Mouse (Mus musculus) lung, adult 2 months (tissue): ENCODE results near the gene 4930474N05Rik. TPM values are rescaled to one million over a fixed set of nuclear protein-coding genes. Genes with fewer than 3 reads are reported as not detected.

Experiments
- DNase-seq: peaks from one replicate; pipeline ENCODE4 v3.0.0; 2022
- H3K4me1 ChIP-seq: fragments of 200-500 bp; 2 replicates; pipeline ENCODE4 v1.6.1; 2011; ENCODE audit warnings: low read length; ENCODE audit not compliant: control insufficient read depth, insufficient read depth
- H3K4me3 ChIP-seq: fragments of 200-500 bp; replicated peaks from 2 replicates; pipeline ENCODE3; 2011; ENCODE audit warnings: low read depth, mild to moderate bottlenecking, control low read depth, low read length; ENCODE audit errors: extremely low read depth
- CTCF ChIP-seq: fragments of 200-500 bp; IDR thresholded peaks from 2 replicates; pipeline ENCODE4 v1.5.1; 2011; ENCODE audit warnings: mild to moderate bottlenecking, low read length, control low read depth; ENCODE audit not compliant: insufficient read depth
- POLR2A ChIP-seq: fragments of 200-500 bp; IDR thresholded peaks from 2 replicates; pipeline ENCODE4 v1.6.1; 2011; ENCODE audit warnings: low read depth, mild to moderate bottlenecking, control low read depth, low read length, borderline replicate concordance; ENCODE audit errors: extremely low read depth
- WGBS: fragments of 180-500 bp; shearing (Covaris S2); methylation state at CpG from one replicate; pipeline ENCODE4 v1.1.7; 2018; 5-methylcytosine and 5-hydroxymethylcytosine counted together
- polyA plus RNA-seq: library from polyadenylated mRNA; depleted of rRNA; stranded (reverse); fragments of >200 nt; gene quantifications from 2 replicates; pipeline ENCODE4 v1.2.3, GENCODE M21; 2012; rRNA removed

4930474N05Rik gene
- polyA plus RNA-seq = not detected in 2 replicates

- H3K4me3 ChIP-seq = no peak within 1 kb of the TSS
- TF ChIP-seq CTCF = no peak
- no peak for TF ChIP-seq POLR2A
- H3K4me1 ChIP-seq = no peaks in the 10 kb centered on the region
- DNase-seq = no peak
Observed at GRCm38 (mm10) chr14:36094617-36095016, at the start of gene 4930474N05Rik. 4930474N05Rik (plus strand) TSS chr14:36094917.

GRCm38 (mm10) chr14:36048746-36049391 is 45.8 kb upstream of the 4930474N05Rik start:
- Histone ChIP-seq H3K4me1 (no peaks in the 10 kb centered on the region), H3K4me3 (no peak overlapping the region)
- TF ChIP-seq CTCF (no peak), POLR2A (no peak)
- WGBS = 40% methylated on average over 9 of the region's 9 CpGs
- no peak for DNase-seq

- TF ChIP-seq CTCF (no peak), POLR2A (no peak)
- DNase-seq = no peak
- 66% methylated on average over 2 of the region's 2 CpGs for WGBS
- no peaks in the 10 kb centered on the region for H3K4me1 ChIP-seq
- no peak overlapping the region for H3K4me3 ChIP-seq
Observed at GRCm38 (mm10) chr14:36053281-36053680, 41.4 kb upstream of the 4930474N05Rik start.

- no peak for DNase-seq
- TF ChIP-seq POLR2A (no peak), CTCF (no peak)
- WGBS = 71% methylated on average over 3 of the region's 3 CpGs
- no peak overlapping the region for H3K4me3 ChIP-seq
- no peaks in the 10 kb centered on the region for H3K4me1 ChIP-seq
Observed at GRCm38 (mm10) chr14:36098528-36098927, 3.8 kb downstream of the 4930474N05Rik start.

GRCm38 (mm10) chr14:36099647-36100046 is 4.9 kb downstream of the 4930474N05Rik start:
- 68% methylated on average over 1 of the region's 1 CpGs for WGBS
- no peak for DNase-seq
- no peak for TF ChIP-seq CTCF
- TF ChIP-seq POLR2A = no peak
- Histone ChIP-seq H3K4me3 (no peak overlapping the region), H3K4me1 (no peaks in the 10 kb centered on the region)

GRCm38 (mm10) chr14:36100731-36101130 is 6.0 kb downstream of the 4930474N05Rik start:
- DNase-seq = no peak
- TF ChIP-seq POLR2A = no peak
- no peak for TF ChIP-seq CTCF
- Histone ChIP-seq H3K4me3 (no peak overlapping the region), H3K4me1 (no peaks in the 10 kb centered on the region)
- 29% methylated on average over 1 of the region's 1 CpGs for WGBS

GRCm38 (mm10) chr14:36114481-36114880 is 19.8 kb downstream of the 4930474N05Rik start:
- H3K4me1 ChIP-seq = no peaks in the 10 kb centered on the region
- H3K4me3 ChIP-seq = no peak overlapping the region
- DNase-seq = no peak
- TF ChIP-seq POLR2A (no peak), CTCF (no peak)

- 61% methylated on average over 2 of the region's 2 CpGs for WGBS
- no peak for DNase-seq
- TF ChIP-seq CTCF (no peak), POLR2A (no peak)
- Histone ChIP-seq H3K4me1 (no peaks in the 10 kb centered on the region), H3K4me3 (no peak overlapping the region)
Observed at GRCm38 (mm10) chr14:36123775-36124335, 29.1 kb downstream of the 4930474N05Rik start.

GRCm38 (mm10) chr14:36135749-36136148 is 41.0 kb downstream of the 4930474N05Rik start:
- no peak overlapping the region for H3K4me3 ChIP-seq
- no peak for DNase-seq
- TF ChIP-seq CTCF (no peak), POLR2A (no peak)
- 66% methylated on average over 3 of the region's 3 CpGs for WGBS
- no peaks in the 10 kb centered on the region for H3K4me1 ChIP-seq

GRCm38 (mm10) chr14:36137696-36138095 is 43.0 kb downstream of the 4930474N05Rik start:
- H3K4me1 ChIP-seq = no peaks in the 10 kb centered on the region
- DNase-seq = no peak
- H3K4me3 ChIP-seq = no peak overlapping the region
- 85% methylated on average over 4 of the region's 4 CpGs for WGBS
- TF ChIP-seq CTCF = no peak
